Mouse (Mus musculus) right cerebral cortex, postnatal 4 days (tissue): ENCODE data around the gene Ikzf5.

Source experiments
- DNase-seq: peaks from one replicate; pipeline ENCODE4 v3.0.0-alpha.2; 2022

Gene Ikzf5

GRCm38 (mm10) chr7:131345856-131346541 is 64.3 kb downstream of the Ikzf5 start:
- no peak for DNase-seq
